Mouse (Mus musculus): Measurements from ENCODE around the gene Zfp97. TPM values are rescaled to one million over a fixed set of nuclear protein-coding genes. Genes with fewer than 3 reads are reported as not detected.

Zfp97 gene
- total RNA-seq (2023): 1 to 10 TPM; 1.4 to 2.1 TPM

DNA sequence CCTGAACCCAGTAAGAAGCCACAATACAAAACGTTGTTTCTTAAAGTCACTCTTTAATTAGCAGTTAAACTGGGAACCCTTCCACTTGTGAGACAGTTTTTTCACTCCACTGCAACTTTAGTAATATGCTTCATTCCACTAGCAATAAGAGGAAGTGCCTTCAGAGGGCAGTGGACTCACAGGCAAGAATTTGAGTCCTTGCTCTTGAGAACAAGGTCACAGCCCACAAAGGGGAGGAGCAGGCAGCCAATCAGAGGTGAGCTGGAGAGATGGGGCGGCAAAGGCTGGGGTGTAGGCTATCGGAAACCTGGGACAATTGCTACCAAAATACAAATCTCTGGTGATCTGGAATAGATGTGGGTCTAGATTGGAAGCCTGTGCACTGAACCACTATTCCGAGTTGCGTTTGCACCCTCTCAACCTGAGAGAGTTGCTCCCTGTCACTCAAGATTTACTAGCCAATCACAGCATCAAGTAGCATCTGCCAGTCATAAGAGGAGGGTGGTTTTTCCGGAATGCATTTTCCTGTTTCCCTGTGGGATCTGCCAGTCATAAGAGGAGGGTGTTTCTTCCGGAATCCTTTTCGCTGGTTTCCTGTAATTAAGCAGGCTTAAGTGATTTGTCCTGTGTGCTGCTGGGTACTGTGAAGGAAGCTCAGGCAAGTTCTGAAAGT lies at the start of gene Zfp97:
Gene Zfp97, plus strand, starts transcription at position 586 of the 673 bp plus-strand sequence.

Other genes with a start within 250 kb of the Zfp97 start
- 1 to 10 TPM; 1.4 to 1.7 TPM for gene Zfp960, start 57.3 kb upstream of the Zfp97 start, total RNA-seq (2023)

All from neutrophil, adult 83 days (primary cell).